Mouse (Mus musculus): ENCODE measurements around the gene Ccdc34.

The Ccdc34 gene

DNA sequence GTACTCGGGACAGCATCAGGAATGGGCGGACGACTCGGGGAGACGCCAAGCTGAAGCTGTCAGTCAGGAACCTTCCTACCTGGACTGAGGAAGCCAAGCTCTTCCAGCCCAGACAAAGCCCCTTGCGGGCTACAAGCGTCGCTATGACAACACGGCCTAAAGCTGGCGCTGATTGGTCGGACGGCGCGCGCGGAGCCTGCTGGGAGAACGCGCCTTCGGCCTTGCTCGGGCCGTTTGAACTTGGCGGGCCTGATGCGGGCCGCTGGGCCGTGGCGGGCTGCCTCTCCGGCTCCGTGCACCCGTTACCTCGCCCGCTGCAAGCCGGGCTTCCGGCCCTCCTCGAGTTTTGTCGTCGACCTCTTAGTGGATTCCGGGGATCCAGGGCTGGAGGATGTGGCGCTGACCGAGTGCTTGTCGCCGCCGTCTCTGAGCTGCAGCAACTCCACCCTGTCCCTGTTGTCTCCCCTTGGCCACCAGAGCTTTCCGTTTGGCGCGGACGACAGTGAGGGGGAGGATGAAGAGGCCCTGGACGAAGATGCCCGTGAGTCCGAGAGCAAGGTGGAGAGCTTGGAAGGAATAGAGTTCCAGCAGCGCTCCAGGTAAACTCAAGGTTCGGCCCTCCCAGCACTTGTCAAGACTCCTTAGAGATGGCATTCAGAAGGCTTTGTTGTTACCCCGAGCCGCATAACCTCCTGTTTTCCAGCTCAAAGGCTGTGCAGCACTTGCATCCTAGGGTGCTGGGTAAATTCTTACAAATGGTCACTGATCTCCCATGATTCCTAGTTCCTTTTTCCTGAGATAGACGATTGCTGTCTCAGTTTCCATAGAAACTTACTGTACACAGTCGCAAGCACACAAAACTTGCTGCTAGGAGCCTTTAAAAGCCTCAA lies at the start of gene Ccdc34:
Gene Ccdc34, plus strand, starts transcription at position 202 of the 890 bp plus-strand sequence.
- DNase-seq = peak; percentile 90

DNA sequence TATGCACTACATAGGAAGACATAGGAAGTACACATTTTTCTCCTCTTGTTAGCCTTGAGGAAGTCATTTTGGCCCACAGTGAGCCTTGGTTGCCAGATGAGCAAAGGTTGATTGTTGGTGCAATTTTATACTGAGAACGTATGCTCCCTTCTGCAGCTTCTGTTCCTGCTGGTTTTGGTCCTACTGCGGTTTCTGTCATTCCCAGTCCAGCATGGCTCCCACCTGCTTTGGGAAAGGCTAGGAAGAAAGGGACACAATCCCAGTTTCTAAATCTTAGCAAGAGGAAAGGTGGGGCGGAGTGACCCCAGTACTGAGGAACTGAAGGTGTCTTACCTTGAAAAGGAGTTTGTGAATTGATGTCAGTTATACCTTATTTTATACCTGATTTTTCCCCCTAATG lies 48.2 kb upstream of the Ccdc34 start:
- DNase-seq = no peak

DNA sequence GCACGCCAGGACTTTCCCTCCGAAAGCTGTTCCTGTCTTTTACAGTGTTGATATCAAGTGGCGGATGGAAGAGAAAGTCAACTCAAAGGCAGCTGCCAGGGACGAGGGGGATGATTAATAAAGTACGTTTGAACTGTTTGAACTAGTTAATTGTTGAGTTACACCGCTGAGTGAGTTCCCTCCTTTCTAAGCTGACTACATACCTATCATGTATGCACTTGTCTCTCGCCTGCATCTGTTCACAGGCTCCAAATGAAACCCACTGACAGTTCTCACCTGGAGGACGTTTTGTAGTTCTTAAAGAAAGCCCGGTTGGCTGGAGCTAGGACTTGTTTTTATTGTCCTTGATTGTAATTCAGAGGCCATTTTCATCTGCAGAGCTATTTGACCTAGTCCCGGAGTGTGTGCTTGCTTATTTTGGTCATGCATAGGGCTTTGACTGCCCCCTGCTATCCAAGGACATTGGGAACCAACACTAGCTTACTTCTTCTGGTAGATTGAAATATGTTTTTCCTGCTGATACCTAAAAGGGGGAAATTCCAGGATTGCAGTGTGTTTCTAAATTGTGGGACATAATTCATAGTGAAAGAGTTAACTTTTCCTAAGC lies 47.6 kb upstream of the Ccdc34 start:
- DNase-seq = peak; percentile 31

DNA sequence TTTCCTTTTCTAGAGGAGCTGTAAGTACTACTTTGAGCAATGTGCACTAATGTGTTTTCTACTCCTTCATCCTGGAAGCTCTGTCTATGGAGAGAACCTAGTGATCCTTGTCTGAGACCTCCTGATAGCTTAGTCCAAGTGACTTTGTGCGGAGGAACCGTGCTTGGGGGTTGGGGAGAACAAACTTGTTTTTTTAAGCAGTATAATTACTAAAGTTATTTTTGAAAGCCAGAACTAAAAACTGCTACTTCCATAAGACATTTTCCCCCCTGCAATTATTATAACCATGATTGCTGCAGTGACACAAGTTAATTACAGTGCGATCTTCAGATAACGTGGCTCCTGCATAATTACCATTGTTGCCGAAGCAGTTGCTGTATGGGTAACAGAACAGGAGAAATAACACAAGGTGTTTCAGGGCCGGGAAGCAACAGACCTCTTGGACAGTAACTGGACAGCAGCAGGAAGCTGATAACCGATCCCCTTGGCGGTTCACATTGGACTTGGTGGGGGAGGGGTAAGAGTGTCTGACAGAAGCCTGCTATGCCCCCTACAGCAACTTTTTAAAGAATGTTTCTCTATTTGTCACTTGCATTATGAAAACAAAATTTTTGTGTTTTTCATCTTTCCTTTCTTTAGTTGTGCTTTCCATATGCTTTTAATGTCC lies 46.7 kb upstream of the Ccdc34 start:
- DNase-seq = no peak

DNA sequence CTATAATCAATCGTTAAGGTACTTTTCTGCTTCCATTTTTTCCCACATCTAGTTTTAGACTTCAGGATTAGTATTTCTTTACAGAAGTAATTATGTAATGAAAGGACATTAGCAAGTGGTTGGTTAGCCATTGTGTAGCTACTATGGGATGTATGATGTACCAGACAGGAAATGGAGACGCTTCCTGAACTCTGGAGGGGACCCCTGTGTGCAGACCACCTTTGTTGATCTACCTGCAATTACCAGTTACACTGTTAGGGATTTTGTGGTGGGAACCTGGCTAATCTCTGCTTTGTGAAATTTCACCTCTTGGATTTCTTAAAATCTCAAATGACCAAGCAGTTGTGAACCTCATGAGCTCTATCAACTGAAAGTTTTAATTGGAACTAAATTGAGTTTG lies 45.3 kb upstream of the Ccdc34 start:
- DNase-seq = no peak

DNA sequence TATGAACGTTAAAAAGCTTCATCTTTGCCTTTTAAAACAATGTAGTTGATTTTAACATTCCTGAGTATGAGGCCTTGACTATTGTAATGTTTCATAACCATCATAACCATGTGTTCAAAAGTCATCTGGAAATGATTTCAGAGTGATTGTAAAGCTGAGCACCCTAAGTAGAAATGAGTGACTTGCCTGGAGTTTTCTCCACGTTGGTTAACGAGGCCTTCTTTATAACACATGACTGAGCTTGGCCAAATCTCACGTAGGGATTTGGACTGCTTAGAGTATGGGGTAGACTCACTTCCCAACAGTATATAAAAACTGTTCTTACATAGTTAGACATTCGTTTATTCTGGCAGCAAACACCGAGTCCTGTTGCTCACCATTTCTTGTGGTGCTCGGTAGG lies 44.7 kb upstream of the Ccdc34 start:
- no peak for DNase-seq

DNA sequence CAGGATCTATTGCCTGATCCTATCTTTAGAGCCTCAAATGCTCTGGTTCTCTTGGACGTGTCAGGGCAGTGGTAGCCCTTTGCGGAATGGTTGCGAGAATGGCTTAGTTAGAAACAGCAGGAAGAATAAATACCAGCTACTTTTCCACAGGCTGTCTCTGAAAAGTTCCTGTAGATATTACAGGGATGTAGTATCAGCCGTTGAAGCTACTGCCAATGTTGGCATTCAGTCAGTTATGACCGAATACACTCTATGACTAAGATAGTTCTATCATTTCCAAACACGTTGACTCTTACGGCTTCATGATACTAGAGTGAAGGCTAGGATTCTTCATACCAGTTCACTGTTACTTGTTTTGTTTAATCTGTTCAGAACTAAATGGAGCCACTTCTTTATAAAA lies 42.8 kb upstream of the Ccdc34 start:
- DNase-seq = no peak

DNA sequence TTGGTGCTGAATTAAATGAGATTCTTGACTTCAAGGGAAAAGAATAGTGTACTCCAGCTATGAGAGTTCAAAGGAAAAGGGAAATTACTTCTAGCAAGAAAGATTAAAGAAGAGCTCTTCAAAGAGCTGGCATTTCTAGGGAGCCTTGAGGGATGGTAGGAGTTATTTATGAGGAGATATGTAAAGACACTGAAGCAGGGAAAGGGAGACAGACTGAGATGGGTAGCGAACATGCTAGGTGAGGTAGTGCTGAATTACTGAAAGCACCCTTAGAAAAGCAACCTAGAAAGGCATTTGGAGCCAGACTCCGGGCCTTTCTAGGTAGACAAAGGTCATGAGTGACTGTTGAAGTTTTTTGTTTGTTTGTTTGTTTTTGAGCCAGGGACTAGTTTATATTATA lies 41.4 kb upstream of the Ccdc34 start:
- no peak for DNase-seq

DNA sequence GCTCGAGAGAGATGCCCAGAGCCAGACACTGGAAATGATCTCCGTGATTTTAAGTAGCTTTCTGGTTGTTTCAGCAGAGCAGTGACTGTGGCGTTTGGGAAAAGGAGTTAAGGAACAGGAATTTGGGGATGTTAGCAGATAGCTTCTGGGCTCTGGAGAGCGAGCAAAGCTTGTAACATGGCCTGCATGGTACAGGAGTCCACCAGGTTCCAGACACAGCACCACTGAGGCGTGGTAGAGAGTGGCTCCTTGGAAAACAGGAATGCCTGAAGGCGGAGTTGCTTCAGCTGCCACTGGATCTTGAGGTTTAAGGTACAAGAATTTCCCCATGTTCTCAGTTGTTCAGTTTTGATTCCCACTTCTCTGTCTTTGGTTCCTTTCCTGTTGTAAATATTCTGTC lies 40.3 kb upstream of the Ccdc34 start:
- DNase-seq = peak; percentile 44

DNA sequence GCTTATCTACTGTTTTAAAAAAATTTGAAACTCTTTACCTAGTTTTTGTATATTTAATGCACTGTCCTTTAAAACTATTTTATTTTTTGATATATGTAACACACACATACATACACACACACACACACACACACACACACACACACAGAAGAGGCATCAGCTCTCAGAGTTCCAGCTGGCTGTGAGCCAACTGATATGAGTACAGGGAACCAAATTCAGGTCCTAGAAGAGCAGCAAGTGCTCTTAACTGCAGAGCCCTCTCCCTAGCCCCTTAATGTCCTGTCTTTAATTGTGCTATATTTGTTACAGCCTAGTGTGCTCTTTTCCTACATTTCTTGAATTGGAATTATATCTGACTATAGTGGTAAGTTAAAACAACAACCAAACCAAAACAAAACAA lies 38.4 kb upstream of the Ccdc34 start:
- no peak for DNase-seq

DNA sequence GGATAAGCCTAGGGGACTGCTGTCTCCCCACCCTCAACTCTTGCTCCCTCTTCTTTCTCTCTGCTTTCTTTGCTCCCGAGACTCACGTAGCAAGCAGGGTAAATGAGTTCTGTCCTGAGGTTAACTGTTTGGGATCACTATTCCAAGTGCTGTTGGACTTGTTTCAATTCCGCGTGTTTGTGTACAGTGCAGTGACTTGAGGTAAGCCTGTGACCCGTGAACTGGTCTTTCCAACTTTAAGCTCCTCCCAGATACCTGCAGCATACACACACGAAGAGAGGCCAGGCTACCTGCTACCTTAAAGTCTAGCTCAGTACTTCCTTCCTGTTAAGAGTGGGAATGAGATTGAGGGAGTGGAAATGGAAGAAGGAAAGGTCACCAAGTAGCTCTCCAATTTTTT lies 34.2 kb upstream of the Ccdc34 start:
- peak; percentile 78 for DNase-seq

DNA sequence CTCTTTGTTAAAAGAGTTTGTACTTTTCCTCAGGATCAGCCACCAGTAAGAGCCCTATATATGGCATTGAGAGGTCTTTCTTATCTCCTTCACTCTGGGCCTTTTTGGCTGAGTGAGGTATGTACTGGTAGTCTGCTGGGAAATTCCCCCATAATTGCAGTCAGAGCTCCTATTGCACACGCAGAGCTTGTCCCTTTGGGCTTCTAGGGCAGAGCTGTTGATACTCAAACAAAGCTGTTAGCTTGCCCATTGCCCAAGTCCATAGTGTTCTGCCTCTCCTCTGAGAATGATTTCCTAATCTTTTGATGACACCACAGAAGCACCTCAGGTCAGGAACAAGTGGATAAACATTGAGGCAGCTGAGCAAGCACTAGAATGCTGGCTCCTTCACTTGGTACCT lies 32.7 kb upstream of the Ccdc34 start:
- DNase-seq = peak; percentile 47

DNA sequence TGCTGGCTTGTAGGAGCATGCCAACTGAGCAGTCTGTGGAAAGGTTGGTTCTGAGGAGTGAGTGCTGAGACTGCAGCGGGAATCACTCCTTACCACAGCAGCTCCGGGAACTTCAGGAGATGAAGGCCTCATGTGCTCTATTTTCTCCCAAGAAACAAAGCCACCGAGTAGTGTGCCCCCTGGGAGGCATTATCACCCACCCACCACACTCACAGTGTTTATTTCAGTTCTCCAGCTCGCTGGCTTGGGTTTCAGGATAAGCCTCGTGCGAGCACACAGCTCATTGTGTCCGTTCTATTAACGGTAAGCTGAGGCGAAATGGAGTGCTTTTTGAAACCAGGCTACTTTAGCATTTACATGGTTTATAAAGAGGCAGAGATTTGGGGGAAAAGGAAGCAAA lies 32.1 kb upstream of the Ccdc34 start:
- no peak for DNase-seq

DNA sequence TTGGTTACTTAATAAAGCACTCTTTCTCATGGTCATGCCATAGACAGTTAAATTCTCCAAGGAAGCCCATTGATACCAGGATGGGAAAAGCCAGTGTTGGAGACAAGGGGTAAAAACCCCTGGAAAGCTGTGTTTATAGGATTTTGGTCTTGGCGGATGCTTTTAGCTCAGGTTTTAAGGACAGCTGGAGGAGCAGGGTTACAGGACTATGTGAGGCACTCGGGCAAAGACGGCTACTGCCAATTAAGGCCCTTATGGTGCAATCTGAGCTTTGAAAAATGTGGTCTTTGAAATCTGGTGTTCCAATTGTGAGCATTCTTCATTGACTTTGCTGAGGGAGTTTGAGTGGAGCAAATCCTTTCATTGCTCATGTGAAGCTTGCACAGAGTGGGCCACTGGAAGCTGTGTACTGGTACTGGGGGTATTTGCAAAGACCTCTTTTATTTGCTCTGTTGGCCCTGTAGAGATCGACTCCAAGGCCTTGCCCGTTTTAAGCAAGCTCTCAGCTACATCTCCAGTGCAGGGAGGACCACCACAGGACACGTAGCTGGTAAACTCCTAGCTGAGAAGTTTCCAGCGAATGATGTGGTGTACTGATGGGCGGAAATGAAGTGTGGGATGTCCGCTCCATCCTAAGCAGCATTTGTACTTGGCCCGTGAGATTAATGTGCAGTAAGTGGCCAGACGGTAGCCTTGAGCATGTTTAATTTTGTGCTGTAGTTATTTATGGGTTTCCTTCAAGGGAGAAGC lies 31.4 kb upstream of the Ccdc34 start:
- DNase-seq = no peak

DNA sequence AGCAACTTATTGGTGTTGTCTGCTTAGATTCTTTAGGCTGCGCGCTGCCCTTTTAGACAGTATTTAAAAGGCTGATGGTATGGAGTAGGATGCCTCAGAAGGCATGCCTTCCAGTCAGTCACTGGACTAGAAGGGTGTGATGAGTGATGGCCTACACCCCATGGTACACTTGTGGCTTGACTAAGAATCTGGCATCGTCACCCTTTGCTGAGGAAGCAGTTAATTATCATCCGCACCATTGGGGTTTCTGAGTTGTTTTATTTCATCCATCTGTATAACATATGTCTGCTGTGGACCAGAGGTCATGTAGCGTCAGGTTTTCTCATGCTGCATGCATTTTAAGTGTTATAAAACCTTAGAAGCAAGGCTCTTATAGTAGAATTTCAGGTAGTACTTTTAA lies 29.7 kb upstream of the Ccdc34 start:
- DNase-seq = no peak

DNA sequence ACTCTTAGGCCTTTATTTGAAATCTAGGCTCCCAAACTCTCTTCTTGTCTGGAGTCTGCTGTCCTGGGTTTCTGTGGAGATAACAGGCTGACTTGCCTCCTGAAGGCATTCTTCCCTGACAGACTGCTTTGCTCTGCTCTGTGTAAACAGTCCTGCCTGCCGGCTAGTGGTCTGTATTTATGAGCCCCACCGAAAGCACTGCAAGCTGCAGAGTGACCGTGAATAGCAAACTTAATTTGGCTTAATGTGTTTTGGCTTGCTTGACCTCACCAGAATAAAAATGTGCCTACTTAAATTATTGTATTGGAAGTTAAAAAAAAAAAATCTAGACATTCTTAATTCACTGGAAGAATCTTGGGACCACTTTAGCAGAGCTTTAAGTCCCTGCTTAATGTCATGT lies 28.4 kb upstream of the Ccdc34 start:
- DNase-seq = no peak

DNA sequence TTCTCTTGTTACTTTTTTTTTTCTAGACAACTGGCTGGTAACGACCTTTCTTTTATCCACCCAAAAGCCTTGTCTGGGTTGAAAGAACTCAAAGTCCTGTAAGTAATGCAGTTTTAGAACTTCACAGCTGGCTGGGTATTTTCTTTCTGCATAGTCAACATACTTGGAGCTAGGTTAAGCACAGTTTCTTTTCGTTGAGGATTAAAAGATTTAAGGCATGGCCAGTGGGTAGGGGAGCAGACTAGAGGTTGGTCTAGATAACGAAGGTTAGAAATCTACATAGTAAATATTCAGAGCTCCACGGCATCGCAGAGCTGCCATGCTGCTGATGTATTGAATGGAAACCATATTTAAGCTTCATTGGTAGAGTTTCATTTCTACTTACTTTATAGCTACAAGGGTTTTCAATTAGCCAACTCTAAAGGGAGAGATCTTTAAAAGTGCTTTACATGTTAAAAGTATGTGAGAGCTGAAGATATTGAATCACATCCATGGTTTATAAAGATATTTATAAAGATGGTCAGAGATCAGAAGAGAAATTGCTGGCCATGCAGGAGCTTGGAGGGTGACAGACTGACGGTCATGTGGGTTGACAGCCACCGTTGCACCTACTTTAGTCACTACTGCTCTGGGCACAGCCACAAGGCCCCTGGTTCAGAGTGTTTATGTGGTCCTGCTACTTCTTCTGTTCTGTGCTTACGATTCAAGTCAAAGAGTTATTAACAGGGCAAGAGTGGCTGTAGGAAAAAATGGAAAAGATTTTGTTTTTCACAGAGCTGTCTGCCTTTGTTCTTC lies 27.7 kb upstream of the Ccdc34 start:
- no peak for DNase-seq

DNA sequence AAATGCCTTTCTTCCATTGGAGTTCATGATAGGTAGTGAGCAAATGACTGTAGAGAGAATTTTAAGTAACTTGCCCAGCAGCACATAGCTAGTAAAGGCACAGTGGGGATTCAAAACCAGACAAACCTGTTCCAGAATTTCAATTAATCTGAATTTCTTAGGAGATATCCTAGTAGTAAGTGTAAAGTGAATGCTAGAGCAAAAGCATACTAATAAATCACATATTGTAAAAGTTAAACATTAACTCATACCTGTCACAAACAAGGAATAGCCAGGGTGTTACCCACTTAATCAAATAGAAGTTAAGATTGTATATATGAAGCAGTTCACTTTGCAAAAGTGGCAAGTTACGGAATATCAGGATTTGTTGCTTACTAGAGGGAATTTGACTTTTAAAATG lies 25.9 kb upstream of the Ccdc34 start:
- DNase-seq = no peak

DNA sequence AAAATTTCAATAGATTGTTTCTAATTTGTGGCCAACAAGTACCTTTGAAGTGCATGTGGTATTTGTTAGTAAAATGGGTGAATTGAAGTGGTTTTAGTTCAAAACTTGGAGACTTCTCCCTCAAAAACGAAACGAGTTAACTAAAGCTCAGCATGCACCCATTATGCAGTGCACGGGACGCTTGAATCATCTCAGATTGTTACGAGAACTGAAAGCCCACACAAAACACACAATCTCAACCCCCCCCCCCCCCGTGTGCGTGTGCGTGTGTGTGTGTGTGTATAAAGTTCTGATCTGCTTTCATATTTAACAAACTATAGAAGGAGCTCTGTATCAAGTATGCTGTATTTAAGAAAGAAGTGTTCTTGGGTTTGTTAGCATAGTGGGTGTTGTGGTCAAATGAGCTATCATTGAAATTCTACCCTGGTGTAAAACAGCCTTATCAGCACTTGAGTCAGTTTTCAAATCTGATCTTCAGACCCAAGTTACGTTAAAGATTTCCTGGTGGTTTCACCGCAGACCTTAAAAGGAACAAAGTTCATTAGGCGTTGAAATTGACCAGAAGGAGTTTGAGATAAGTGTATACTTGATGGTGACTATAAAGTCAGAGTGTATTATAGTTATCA lies 25.1 kb upstream of the Ccdc34 start:
- no peak for DNase-seq

DNA sequence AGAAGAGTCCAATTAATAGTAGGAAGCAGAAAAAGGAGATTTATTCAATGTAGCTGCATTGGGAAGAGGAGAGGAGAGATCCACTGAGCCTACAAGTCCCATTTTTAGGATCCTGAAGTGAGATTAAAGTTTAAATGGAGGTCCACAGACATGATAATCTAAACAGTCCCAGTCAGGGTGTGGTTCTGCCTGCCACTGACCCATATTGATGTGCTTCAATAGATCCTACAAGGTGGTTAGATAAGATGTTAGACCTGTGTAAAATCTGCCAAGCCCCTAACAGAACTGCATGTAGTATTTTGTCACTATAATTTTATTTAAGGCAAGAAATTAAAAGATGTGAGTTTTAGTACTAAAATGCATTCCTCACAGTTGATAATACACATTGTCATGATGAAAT lies 24.2 kb upstream of the Ccdc34 start:
- no peak for DNase-seq

DNA sequence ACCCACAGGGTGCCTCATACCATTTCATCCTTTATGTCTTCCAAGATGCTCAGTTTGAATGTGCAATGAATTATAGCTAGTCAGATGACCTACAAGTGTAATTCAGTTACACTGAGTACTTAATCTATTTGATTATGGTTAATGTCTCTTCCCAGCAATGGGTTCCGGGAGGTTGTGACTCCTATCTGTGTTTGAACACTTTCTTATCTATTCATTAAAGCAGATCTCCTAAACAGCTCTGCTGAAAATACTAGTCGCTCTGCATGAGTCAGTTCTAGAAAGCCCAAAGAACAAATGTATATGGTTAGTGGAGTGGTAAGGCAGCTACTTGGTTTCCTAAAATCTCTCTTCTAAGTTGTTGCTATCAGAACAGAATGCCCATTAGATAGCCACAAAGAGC lies 22.6 kb upstream of the Ccdc34 start:
- no peak for DNase-seq

DNA sequence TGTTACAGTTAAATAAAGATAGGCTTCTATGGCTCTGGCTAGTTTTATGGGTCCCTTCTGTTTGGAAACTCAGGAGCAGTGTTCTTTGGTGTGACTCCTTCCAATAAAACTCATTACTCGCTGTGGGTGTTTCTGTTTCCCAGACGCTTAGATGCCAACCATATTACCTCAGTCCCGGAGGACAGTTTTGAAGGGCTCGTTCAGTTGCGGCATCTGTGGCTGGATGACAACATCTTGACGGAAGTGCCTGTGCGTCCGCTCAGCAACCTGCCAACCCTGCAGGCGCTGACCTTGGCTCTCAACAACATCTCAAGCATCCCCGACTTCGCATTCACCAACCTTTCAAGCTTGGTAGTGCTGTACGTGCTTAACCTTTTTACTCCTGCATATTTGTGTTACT lies 21.2 kb upstream of the Ccdc34 start:
- DNase-seq = no peak

All from kidney, adult 11 months (tissue).